Mouse (Mus musculus) MEL (cell line): ENCODE results near the gene Erg. TPM values are rescaled to one million over a fixed set of nuclear protein-coding genes. Genes with fewer than 3 reads are reported as not detected.

Source experiments
- DNase-seq: peaks from one replicate; pipeline ENCODE4 v3.0.0; 2011; ENCODE audit warnings: low read depth, low spot score
- H3K27ac ChIP-seq: 2 replicates; pipeline ENCODE4 v1.5.1; 2012; ENCODE audit warnings: low read depth, mild to moderate bottlenecking, control low read depth, low read length, moderate library complexity; ENCODE audit not compliant: control insufficient read depth
- H3K27me3 ChIP-seq, 2 experiments: fragments of 150-350 bp in 1 of 2; sonication (generic) in 1 of 2; 2 replicates each; pipeline ENCODE4 v1.6.1; 2012; ENCODE audit warnings: low read length in 2 of 2, mild to moderate bottlenecking in 2 of 2, improper control_type of control experiment in 1 of 2, moderate library complexity in 1 of 2; ENCODE audit not compliant: insufficient read depth in 2 of 2, control insufficient read depth in 1 of 2
- H3K36me3 ChIP-seq, 2 experiments: 2 replicates each; pipeline ENCODE4 v1.6.1; 2012 to 2014; ENCODE audit warnings: low read length in 2 of 2, improper control_type of control experiment in 1 of 2, inconsistent platforms in 1 of 2, mild to moderate bottlenecking in 1 of 2; ENCODE audit not compliant: insufficient read depth in 2 of 2, control insufficient read depth in 1 of 2
- H3K4me1 ChIP-seq, 2 experiments: fragments of 150-350 bp in 1 of 2; sonication (generic) in 1 of 2; 2 replicates each; pipeline ENCODE4 v1.6.1; 2012; ENCODE audit warnings: low read length in 2 of 2, improper control_type of control experiment in 1 of 2, mild to moderate bottlenecking in 1 of 2; ENCODE audit not compliant: insufficient read depth in 2 of 2, control insufficient read depth in 1 of 2
- H3K4me3 ChIP-seq, 2 experiments: fragments of 150-350 bp in 1 of 2; sonication (generic) in 1 of 2; 2 replicates each; pipeline ENCODE4 v1.5.1; 2012; ENCODE audit warnings: low read depth in 2 of 2, low read length in 2 of 2, mild to moderate bottlenecking in 2 of 2, moderate library complexity in 2 of 2, control low read depth in 1 of 2, improper control_type of control experiment in 1 of 2; ENCODE audit not compliant: control insufficient read depth in 1 of 2, insufficient read depth in 1 of 2
- H3K79me2 ChIP-seq: 2 replicates; pipeline ENCODE4 v1.6.1; 2012; ENCODE audit warnings: mild to moderate bottlenecking, low read length, moderate library complexity; ENCODE audit not compliant: control insufficient read depth, poor library complexity, insufficient read depth
- H3K9ac ChIP-seq: 2 replicates; pipeline ENCODE4 v1.6.1; 2012; ENCODE audit warnings: low read depth, mild to moderate bottlenecking, control low read depth, low read length, moderate library complexity; ENCODE audit not compliant: control insufficient read depth, poor library complexity, severe bottlenecking
- H3K9me3 ChIP-seq: fragments of 150-350 bp; sonication (generic); replicated peaks from 2 replicates; pipeline ENCODE4 v1.6.1; 2012; ENCODE audit warnings: mild to moderate bottlenecking, low read length, improper control_type of control experiment, moderate library complexity; ENCODE audit not compliant: insufficient read depth
- BHLHE40 ChIP-seq: IDR thresholded peaks from 2 replicates; pipeline ENCODE4 v1.6.1; 2012; ENCODE audit warnings: low read depth, mild to moderate bottlenecking, inconsistent platforms, low read length, improper control_type of control experiment, borderline replicate concordance
- CTCF ChIP-seq, 3 experiments: IDR thresholded peaks in 2 of 3; conservative IDR thresholded peaks in 1 of 3; 2 replicates each; pipeline ENCODE4 v1.5.1; 2011 to 2012; ENCODE audit warnings: low read length in 3 of 3, low read depth in 2 of 3, mild to moderate bottlenecking in 2 of 3, improper control_type of control experiment in 1 of 3, inconsistent platforms in 1 of 3, mixed read lengths in 1 of 3, moderate library complexity in 1 of 3; ENCODE audit not compliant: control insufficient read depth in 1 of 3, insufficient read depth in 1 of 3, poor library complexity in 1 of 3, severe bottlenecking in 1 of 3
- ELF1 ChIP-seq: IDR thresholded peaks from 2 replicates; pipeline ENCODE4 v1.6.1; 2014; ENCODE audit warnings: low read depth, mild to moderate bottlenecking, inconsistent platforms, low read length, improper control_type of control experiment, moderate library complexity
- EP300 ChIP-seq, 2 experiments: IDR thresholded peaks; 2 replicates each; pipeline ENCODE4 v1.6.1; 2011; ENCODE audit warnings: improper control_type of control experiment in 2 of 2, low read length in 2 of 2, low read depth in 1 of 2, mild to moderate bottlenecking in 1 of 2
- ETS1 ChIP-seq: IDR thresholded peaks from 2 replicates; pipeline ENCODE4 v1.6.1; 2012; ENCODE audit warnings: low read depth, mild to moderate bottlenecking, inconsistent platforms, low read length, improper control_type of control experiment, moderate library complexity
- GABPA ChIP-seq: IDR thresholded peaks from 2 replicates; pipeline ENCODE4 v1.6.1; 2012; ENCODE audit warnings: low read depth, mild to moderate bottlenecking, inconsistent platforms, low read length, improper control_type of control experiment, moderate library complexity
- KAT2A ChIP-seq: conservative IDR thresholded peaks from 2 replicates; pipeline ENCODE4 v1.6.1; 2012; ENCODE audit warnings: low read depth, low read length, improper control_type of control experiment, inconsistent platforms
- MAX ChIP-seq: IDR thresholded peaks from 2 replicates; pipeline ENCODE4 v1.6.1; 2011; ENCODE audit warnings: low read length, improper control_type of control experiment
- MYB ChIP-seq: IDR thresholded peaks from 2 replicates; pipeline ENCODE4 v1.6.1; 2011; ENCODE audit warnings: mild to moderate bottlenecking, low read depth, low read length, improper control_type of control experiment
- MYC ChIP-seq: IDR thresholded peaks from 2 replicates; pipeline ENCODE4 v1.6.1; 2011; ENCODE audit warnings: low read depth, mild to moderate bottlenecking, low read length, improper control_type of control experiment, moderate library complexity
- NRF1 ChIP-seq: IDR thresholded peaks from 2 replicates; pipeline ENCODE4 v1.6.1; 2014; ENCODE audit warnings: low read depth, mild to moderate bottlenecking, inconsistent platforms, low read length, improper control_type of control experiment, moderate library complexity; ENCODE audit not compliant: poor library complexity, insufficient read depth, severe bottlenecking
- POLR2A ChIP-seq, 2 experiments: IDR thresholded peaks; 2 replicates each; pipeline ENCODE4 v1.6.1; 2011 to 2012; ENCODE audit warnings: low read length in 2 of 2, mild to moderate bottlenecking in 2 of 2, control low read depth in 1 of 2, improper control_type of control experiment in 1 of 2, low read depth in 1 of 2, moderate library complexity in 1 of 2; ENCODE audit not compliant: control insufficient read depth in 1 of 2, insufficient read depth in 1 of 2, poor library complexity in 1 of 2
- POLR2AphosphoS2 ChIP-seq: IDR thresholded peaks from 2 replicates; pipeline ENCODE4 v1.6.1; 2011; ENCODE audit warnings: low read length, improper control_type of control experiment
- RAD21 ChIP-seq: IDR thresholded peaks from 2 replicates; pipeline ENCODE4 v1.6.1; 2011; ENCODE audit warnings: mild to moderate bottlenecking, low read depth, low read length, improper control_type of control experiment
- RCOR1 ChIP-seq: IDR thresholded peaks from 2 replicates; pipeline ENCODE4 v1.6.1; 2012; ENCODE audit warnings: low read depth, mild to moderate bottlenecking, inconsistent platforms, low read length, improper control_type of control experiment
- UBTF ChIP-seq: IDR thresholded peaks from 2 replicates; pipeline ENCODE4 v1.6.1; 2012; ENCODE audit warnings: low read depth, mild to moderate bottlenecking, inconsistent platforms, low read length, improper control_type of control experiment, moderate library complexity, borderline replicate concordance; ENCODE audit not compliant: insufficient read depth
- USF1 ChIP-seq: IDR thresholded peaks from 2 replicates; pipeline ENCODE4 v1.6.1; 2014; ENCODE audit warnings: low read depth, mild to moderate bottlenecking, inconsistent platforms, low read length, improper control_type of control experiment, moderate library complexity
- USF2 ChIP-seq, 2 experiments: IDR thresholded peaks; 2 replicates each; pipeline ENCODE4 v1.6.1; 2011 to 2012; ENCODE audit warnings: improper control_type of control experiment in 2 of 2, low read length in 2 of 2, borderline replicate concordance in 1 of 2, inconsistent platforms in 1 of 2, low read depth in 1 of 2, mild to moderate bottlenecking in 1 of 2; ENCODE audit not compliant: insufficient read depth in 1 of 2
- ZKSCAN1 ChIP-seq: IDR thresholded peaks from 2 replicates; pipeline ENCODE4 v1.6.1; 2012; ENCODE audit warnings: low read depth, mild to moderate bottlenecking, inconsistent platforms, low read length, improper control_type of control experiment, moderate library complexity
- ZNF384 ChIP-seq: IDR thresholded peaks from 2 replicates; pipeline ENCODE4 v1.6.1; 2012; ENCODE audit warnings: low read depth, mild to moderate bottlenecking, inconsistent platforms, low read length, improper control_type of control experiment
- polyA plus RNA-seq, 2 experiments: library from polyadenylated mRNA; stranded (reverse) in 1 of 2; unstranded in 1 of 2; fragments of >175 nt in 1 of 2; fragments of >200 nt in 1 of 2; gene quantifications; 2 replicates each; pipeline versions ENCODE4 v1.2.1 to v1.2.4; 2012; ENCODE audit warnings: low replicate concordance in 2 of 2, low read depth in 1 of 2; ENCODE audit not compliant: insufficient read length in 2 of 2, insufficient read depth in 1 of 2, missing spikeins in 1 of 2
- total RNA-seq: library from RNA; depleted of rRNA; stranded (reverse); fragments of 300-350 nt; gene quantifications from 2 replicates; pipeline ENCODE4 v1.2.3, GENCODE M21; 2012

Erg gene
- total and polyA plus RNA-seq, 3 experiments: 0.11 to 0.27 TPM; not detected in 1

DNA sequence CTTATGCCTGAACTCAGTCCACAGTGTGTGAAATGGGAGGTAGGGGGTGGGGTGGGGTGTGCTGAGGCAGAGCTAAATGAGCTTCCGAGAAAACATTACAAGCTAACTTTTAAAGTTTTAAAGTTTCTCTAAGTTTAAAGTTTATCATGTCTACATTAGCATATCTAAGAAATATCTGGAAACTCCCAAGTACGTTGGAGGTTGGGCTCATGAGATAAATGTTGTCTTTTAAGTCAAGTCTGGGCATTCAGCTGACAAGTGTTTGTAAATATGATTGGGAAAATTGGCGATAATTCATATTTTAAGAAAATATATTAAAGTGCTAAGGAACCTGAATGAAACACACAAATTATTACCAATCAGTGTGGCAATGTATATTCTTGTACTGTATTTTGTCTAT lies 112.4 kb downstream of the Erg start (continued):
- TF ChIP-seq ZNF384: no peak
- TF ChIP-seq ETS1: peak; percentile 55
- TF ChIP-seq ELF1: no peak
- no peak for TF ChIP-seq GABPA
- no peak for TF ChIP-seq MYC
- no peak for TF ChIP-seq POLR2AphosphoS2
- no peak for TF ChIP-seq KAT2A
- TF ChIP-seq MYB: 0 out of 2 replicates have a peak, but pooled peaks have one; percentile 28
- TF ChIP-seq POLR2A (IDR thresholded peaks at IDR 0.05; ENCODE audit: control insufficient read depth in 1 of 2, insufficient read depth in 1 of 2, low read depth in 1 of 2, low read length in 2 of 2, poor library complexity in 1 of 2): no peak
- TF ChIP-seq USF2 (IDR thresholded peaks at IDR 0.05; ENCODE audit: borderline replicate concordance in 1 of 2, insufficient read depth in 1 of 2, low read depth in 1 of 2, low read length in 2 of 2): no peak
- no peak for TF ChIP-seq RAD21
- no peak for TF ChIP-seq ZKSCAN1
- peak in 1 of 2 experiments; percentile 80; a peak in 3 of 4 replicates for TF ChIP-seq EP300 (IDR thresholded peaks at IDR 0.05; ENCODE audit: low read depth in 1 of 2, low read length in 2 of 2)
- no peak for TF ChIP-seq USF1
- TF ChIP-seq UBTF: no peak
- TF ChIP-seq, all 39 proteins: peak for 8

- peaks cover 15 to 16% of the 10 kb centered on the region in 2 experiments for H3K4me1 ChIP-seq
- H3K27me3 ChIP-seq: no peaks in the 10 kb centered on the region
- H3K9ac ChIP-seq: no peak overlapping the region
- H3K27ac ChIP-seq: no peak overlapping the region
- no peaks in the 10 kb centered on the region for H3K9me3 ChIP-seq
- TF ChIP-seq ZNF384 (no peak), RCOR1 (no peak), MYC (no peak), BHLHE40 (no peak), MAX (no peak), CTCF (IDR thresholded peaks at IDR 0.05 in 2 of 3, conservative IDR thresholded peaks at IDR 0.05 in 1 of 3; ENCODE audit: control insufficient read depth in 1 of 3, insufficient read depth in 1 of 3, low read depth in 2 of 3, low read length in 3 of 3, poor library complexity in 1 of 3, severe bottlenecking in 1 of 3) (no peak), NRF1 (no peak)
- H3K36me3 ChIP-seq: peaks cover 0 to 11% of the 10 kb centered on the region in 2 experiments; a peak in 2 of 4 replicates
- no peak overlapping the region for H3K4me3 ChIP-seq
- no peaks in the 10 kb centered on the region for H3K79me2 ChIP-seq
- DNase-seq: no peak
These were observed 113.6 kb downstream of the Erg start for GRCm38 (mm10) chr16:95472771-95473170.
